Mouse (Mus musculus) neural tube, embryonic 10.5 days (tissue): Measurements from ENCODE around the gene Vps26b.

Experiments
- DNase-seq: peaks from one replicate; pipeline ENCODE4 v3.0.0-alpha.2; 2017; ENCODE audit warnings: low spot score; ENCODE audit errors: extremely low spot score

Vps26b gene

DNA sequence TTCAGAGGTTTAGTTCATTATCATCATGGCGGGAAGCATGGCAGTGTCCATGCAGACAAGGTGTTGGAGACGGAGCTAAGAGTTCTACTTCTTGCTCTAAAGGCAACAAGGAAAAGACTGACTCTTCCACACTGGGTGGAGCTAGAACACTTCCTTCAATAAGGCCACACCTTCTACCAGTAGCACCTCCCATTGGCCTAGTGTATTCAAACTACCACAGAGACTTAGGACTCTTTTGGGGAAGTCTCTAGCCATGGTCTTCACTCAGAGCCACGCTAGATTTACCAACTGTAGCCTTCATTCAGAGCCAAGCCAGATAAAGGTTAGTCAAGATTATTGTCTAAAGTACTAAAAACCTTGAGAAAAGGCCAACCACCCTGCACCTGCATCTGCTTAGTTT is 32.8 kb downstream of the Vps26b start:
- no peak for DNase-seq

GRCm38 (mm10) chr9:26993900-26994299 is 36.0 kb downstream of the Vps26b start:
- DNase-seq = no peak

DNA sequence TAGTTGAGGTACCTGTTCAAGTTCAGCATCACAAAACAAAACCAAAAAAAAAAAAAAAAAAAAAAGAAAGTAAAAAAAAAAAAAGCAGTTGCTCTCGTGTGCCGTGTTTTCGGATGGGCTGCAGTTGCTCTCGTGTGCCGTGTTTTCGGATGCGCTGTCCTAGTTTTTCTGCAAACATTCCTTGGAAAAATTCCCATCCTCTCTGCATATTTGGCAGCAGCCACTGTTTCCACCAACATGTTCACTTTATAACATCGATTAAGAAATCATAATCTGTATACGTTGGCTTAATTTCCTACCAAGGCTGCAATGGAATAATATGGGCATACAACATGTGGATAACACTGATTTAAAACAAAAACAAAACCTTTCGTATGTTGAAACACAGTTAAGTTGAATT is 36.7 kb downstream of the Vps26b start:
- no peak for DNase-seq

GRCm38 (mm10) chr9:26990181-26990580 is 39.7 kb downstream of the Vps26b start:
- no peak for DNase-seq

GRCm38 (mm10) chr9:26985668-26986277 is 44.1 kb downstream of the Vps26b start:
- DNase-seq = no peak

DNA sequence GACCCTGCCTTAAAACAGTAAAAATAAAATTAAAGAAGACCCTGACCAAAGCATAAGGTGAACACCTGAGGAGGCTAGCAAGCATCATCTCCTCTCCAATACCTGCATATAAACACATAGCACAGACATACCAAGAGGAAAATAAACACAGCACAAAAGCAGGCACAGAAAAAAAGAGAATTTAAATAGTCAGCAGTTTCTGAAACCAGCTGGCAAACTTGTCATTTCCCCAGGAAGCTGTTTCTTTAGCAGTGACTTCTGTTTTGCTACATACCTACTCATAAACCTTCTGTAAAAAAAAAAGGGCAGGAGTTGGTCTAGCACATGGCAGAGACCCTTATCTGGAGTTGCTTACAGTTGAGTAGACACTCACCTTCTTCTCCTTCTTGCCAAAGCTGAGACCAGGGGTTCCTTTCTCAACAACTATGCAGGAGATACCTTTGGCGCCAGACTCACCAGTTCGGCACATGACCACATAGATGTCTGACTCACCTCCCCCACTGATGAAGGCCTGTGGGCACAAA is 44.7 kb downstream of the Vps26b start:
- no peak for DNase-seq

- DNase-seq = no peak
Measured at GRCm38 (mm10) chr9:26978776-26979175, 51.1 kb downstream of the Vps26b start.

GRCm38 (mm10) chr9:26977754-26978153 is 52.1 kb downstream of the Vps26b start:
- no peak for DNase-seq
